Mouse (Mus musculus) liver, embryonic 13.5 days (tissue): Measurements from ENCODE around the gene Mylpf. TPM values are rescaled to one million over a fixed set of nuclear protein-coding genes. Genes with fewer than 3 reads are reported as not detected.
"Not testable (repeated sequence)": the region's sequence is repeated elsewhere in the genome, so short reads cannot be mapped to it uniquely, and the experiment has no call there.

Source experiments
- ATAC-seq: fragments of 200-750 bp; cut with Nextera tagmentation; 2 replicates; pipeline ENCODE4 v1.8.0; 2017; ENCODE audit warnings: low read depth, mild to moderate bottlenecking, moderate number of reproducible peaks, moderate library complexity
- DNase-seq: peaks from one replicate; pipeline ENCODE4 v3.0.0; 2022
- H3K27ac ChIP-seq: fragments of 300-500 bp; sonication (generic); 2 replicates; pipeline ENCODE4 v1.5.1; 2015; ENCODE audit warnings: moderate library complexity, mild to moderate bottlenecking, inconsistent platforms
- H3K27me3 ChIP-seq: fragments of 300-500 bp; sonication (generic); 2 replicates; pipeline ENCODE4 v1.6.1; 2015; ENCODE audit warnings: mild to moderate bottlenecking, inconsistent platforms
- H3K36me3 ChIP-seq: fragments of 300-500 bp; sonication (generic); 2 replicates; pipeline ENCODE4 v1.6.1; 2015; ENCODE audit warnings: mild to moderate bottlenecking, inconsistent platforms
- H3K4me1 ChIP-seq: fragments of 300-500 bp; sonication (generic); replicated peaks from 2 replicates; pipeline ENCODE4 v1.6.1; 2015; ENCODE audit warnings: inconsistent platforms
- H3K4me2 ChIP-seq: fragments of 300-500 bp; sonication (generic); 2 replicates; pipeline ENCODE4 v1.6.1; 2015; ENCODE audit warnings: inconsistent platforms, mild to moderate bottlenecking, moderate library complexity
- H3K4me3 ChIP-seq: fragments of 300-500 bp; sonication (generic); replicated peaks from 2 replicates; pipeline ENCODE4 v1.5.1; 2015; ENCODE audit warnings: mild to moderate bottlenecking, inconsistent platforms
- H3K9ac ChIP-seq: fragments of 300-500 bp; sonication (generic); 2 replicates; pipeline ENCODE4 v1.6.1; 2015; ENCODE audit warnings: mild to moderate bottlenecking, inconsistent platforms
- H3K9me3 ChIP-seq: fragments of 300-500 bp; sonication (generic); replicated peaks from 2 replicates; pipeline ENCODE4 v1.6.1; 2016; ENCODE audit warnings: inconsistent platforms
- WGBS: fragments of 180-500 bp; shearing (Covaris S2); methylation state at CpG from one replicate; pipeline ENCODE4 v1.1.7; 2015; ENCODE audit not compliant: insufficient replicate concordance; 5-methylcytosine and 5-hydroxymethylcytosine counted together
- polyA plus RNA-seq: library from polyadenylated mRNA; unstranded; fragments of >200 nt; fragmentation: Nextera tagmentation; extraction: Ambion mirVana; gene quantifications from 2 replicates; pipeline ENCODE4 v1.2.1, GENCODE M21; 2015

Gene Mylpf
- polyA plus RNA-seq, 1 experiment from 2014 or later, result 46.8 TPM

GRCm38 (mm10) chr7:127231376-127231775 lies 22.7 kb downstream of the Mylpf start:
- H3K4me2 ChIP-seq, result peak overlapping the region; percentile 89
- peak overlapping the region; percentile 93 for H3K27ac ChIP-seq
- no peak for DNase-seq
- peak overlapping the region; percentile 97 for H3K4me3 ChIP-seq
- H3K9me3 ChIP-seq, result no peaks in the 10 kb centered on the region
- H3K4me1 ChIP-seq, result peaks cover 68% of the 10 kb centered on the region
- H3K9ac ChIP-seq, result peak overlapping the region; percentile 96
- 50% methylated on average over 3 of the region's 3 CpGs for WGBS
- peaks cover 25% of the 10 kb centered on the region for H3K36me3 ChIP-seq
- ATAC-seq, result no peak
- H3K27me3 ChIP-seq, result no peaks in the 10 kb centered on the region

GRCm38 (mm10) chr7:127231826-127232621 lies 23.3 kb downstream of the Mylpf start:
- Histone ChIP-seq H3K9ac (peak overlapping the region; percentile 96), H3K36me3 (peaks cover 32% of the 10 kb centered on the region), H3K4me2 (peak overlapping the region; percentile 89), H3K4me1 (peaks cover 62% of the 10 kb centered on the region), H3K27ac (peak overlapping the region; percentile 93), H3K27me3 (no peaks in the 10 kb centered on the region), H3K9me3 (no peaks in the 10 kb centered on the region), H3K4me3 (peak overlapping the region; percentile 97)
- no peak for DNase-seq
- WGBS, result 3% methylated on average over 20 of the region's 20 CpGs
- ATAC-seq, result peak; percentile 5; the same call in 1 of the 2 replicates

GRCm38 (mm10) chr7:127232622-127233367 lies 24.1 kb downstream of the Mylpf start, which contains the start of the genes Zfp553 and Sept1:
Zfp553 (plus strand) TSS chr7:127233061.
Sept1 (minus strand) TSS chr7:127233130.
- peak within 1 kb of the TSS; percentile 97 for H3K4me3 ChIP-seq
- H3K27ac ChIP-seq, result peak within 1 kb of the TSS; percentile 93
- DNase-seq (peak; percentile 73), ATAC-seq (peak; percentile 86)
- H3K4me1 ChIP-seq, result peaks cover 54% of the 10 kb centered on the region
- H3K9me3 ChIP-seq, result no peaks in the 10 kb centered on the region
- peaks cover 40% of the 10 kb centered on the region for H3K36me3 ChIP-seq
- peak within 1 kb of the TSS; percentile 89 for H3K4me2 ChIP-seq
- H3K27me3 ChIP-seq, result no peaks in the 10 kb centered on the region
- WGBS, result under 1% methylated on average over 64 of the region's 64 CpGs
- peak within 1 kb of the TSS; percentile 96 for H3K9ac ChIP-seq

- H3K9ac ChIP-seq, result peak overlapping the region; percentile 96
- under 1% methylated on average over 27 of the region's 27 CpGs for WGBS
- peak overlapping the region; percentile 97 for H3K4me3 ChIP-seq
- H3K4me1 ChIP-seq, result peaks cover 51% of the 10 kb centered on the region
- peaks cover 45% of the 10 kb centered on the region for H3K36me3 ChIP-seq
- H3K4me2 ChIP-seq, result peak overlapping the region; percentile 89
- no peaks in the 10 kb centered on the region for H3K9me3 ChIP-seq
- peak; percentile 38 for DNase-seq
- H3K27me3 ChIP-seq, result no peaks in the 10 kb centered on the region
- ATAC-seq, result peak; percentile 62
- H3K27ac ChIP-seq, result peak overlapping the region; percentile 93
Observed at GRCm38 (mm10) chr7:127233368-127233749, 24.7 kb downstream of the Mylpf start.

GRCm38 (mm10) chr7:127233765-127234164 lies 25.1 kb downstream of the Mylpf start:
- peaks cover 49% of the 10 kb centered on the region for H3K36me3 ChIP-seq
- H3K27ac ChIP-seq, result peak overlapping the region; percentile 93
- WGBS, result 2% methylated on average over 9 of the region's 9 CpGs
- peak overlapping the region; percentile 97 for H3K4me3 ChIP-seq
- H3K4me1 ChIP-seq, result peaks cover 47% of the 10 kb centered on the region
- peak overlapping the region; percentile 89 for H3K4me2 ChIP-seq
- H3K9ac ChIP-seq, result peak overlapping the region; percentile 96
- H3K9me3 ChIP-seq, result no peaks in the 10 kb centered on the region
- DNase-seq, result no peak
- no peak for ATAC-seq
- H3K27me3 ChIP-seq, result no peaks in the 10 kb centered on the region

- no peak overlapping the region for H3K27ac ChIP-seq
- WGBS, result 92% methylated on average over 2 of the region's 2 CpGs
- peak overlapping the region; percentile 89 for H3K4me2 ChIP-seq
- DNase-seq, result no peak
- no peak for ATAC-seq
- no peaks in the 10 kb centered on the region for H3K27me3 ChIP-seq
- peaks cover 51% of the 10 kb centered on the region for H3K36me3 ChIP-seq
- no peaks in the 10 kb centered on the region for H3K9me3 ChIP-seq
- no peak overlapping the region for H3K4me3 ChIP-seq
- H3K4me1 ChIP-seq, result peaks cover 44% of the 10 kb centered on the region
- H3K9ac ChIP-seq, result no peak overlapping the region
Observed at GRCm38 (mm10) chr7:127234777-127235176, 26.1 kb downstream of the Mylpf start.

GRCm38 (mm10) chr7:127243361-127243867 lies 34.7 kb downstream of the Mylpf start:
- 43% methylated on average over 2 of the region's 2 CpGs for WGBS
- no peak for ATAC-seq
- Histone ChIP-seq H3K27ac (peak overlapping the region; percentile 93), H3K9me3 (no peaks in the 10 kb centered on the region), H3K4me2 (peak overlapping the region; percentile 98), H3K4me3 (peak overlapping the region; percentile 83), H3K36me3 (peaks cover 23% of the 10 kb centered on the region), H3K27me3 (no peaks in the 10 kb centered on the region), H3K9ac (peak overlapping the region; percentile 89), H3K4me1 (peaks cover 39% of the 10 kb centered on the region)
- DNase-seq, result no peak

GRCm38 (mm10) chr7:127243870-127244657 lies 35.4 kb downstream of the Mylpf start, which contains the start of gene Zfp771:
Zfp771 (plus strand) TSS chr7:127244274.
- peak; percentile 95 for ATAC-seq
- H3K36me3 ChIP-seq, result peaks cover 18% of the 10 kb centered on the region
- peak within 1 kb of the TSS; percentile 89 for H3K9ac ChIP-seq
- H3K4me2 ChIP-seq, result peak within 1 kb of the TSS; percentile 98
- H3K4me3 ChIP-seq, result peak within 1 kb of the TSS; percentile 83
- H3K27me3 ChIP-seq, result no peaks in the 10 kb centered on the region
- peak; percentile 92 for DNase-seq
- 1% methylated on average over 55 of the region's 56 CpGs for WGBS
- peak within 1 kb of the TSS; percentile 93 for H3K27ac ChIP-seq
- H3K4me1 ChIP-seq, result peaks cover 39% of the 10 kb centered on the region
- no peaks in the 10 kb centered on the region for H3K9me3 ChIP-seq

GRCm38 (mm10) chr7:127244658-127245510 lies 36.2 kb downstream of the Mylpf start:
- H3K27me3 ChIP-seq, result no peaks in the 10 kb centered on the region
- 15% methylated on average over 26 of the region's 33 CpGs for WGBS
- peak overlapping the region; percentile 91 for H3K27ac ChIP-seq
- H3K4me3 ChIP-seq, result peak overlapping the region; percentile 83
- ATAC-seq, result peak; percentile 63; the same call in 1 of the 2 replicates
- peaks cover 39% of the 10 kb centered on the region for H3K4me1 ChIP-seq
- peak overlapping the region; percentile 89 for H3K9ac ChIP-seq
- DNase-seq, result no peak
- H3K4me2 ChIP-seq, result peak overlapping the region; percentile 98
- no peaks in the 10 kb centered on the region for H3K9me3 ChIP-seq
- H3K36me3 ChIP-seq, result peaks cover 25% of the 10 kb centered on the region

- not testable (repeated sequence) for H3K9me3 ChIP-seq, H3K27ac ChIP-seq, ATAC-seq, H3K4me3 ChIP-seq, DNase-seq, H3K4me2 ChIP-seq, H3K9ac ChIP-seq, H3K27me3 ChIP-seq
- WGBS, result 82% methylated on average over 8 of the region's 8 CpGs
- Histone ChIP-seq H3K4me1 (peaks cover 44% of the 10 kb centered on the region), H3K36me3 (peaks cover 34% of the 10 kb centered on the region)
Observed at GRCm38 (mm10) chr7:127250511-127250910, 41.8 kb downstream of the Mylpf start.
